Mouse (Mus musculus) forebrain, embryonic 16.5 days (tissue): ENCODE results near the gene Islr2. TPM values are rescaled to one million over a fixed set of nuclear protein-coding genes. Genes with fewer than 3 reads are reported as not detected.

ENCODE experiments used
- ATAC-seq: fragments of 200-750 bp; cut with Nextera tagmentation; 2 replicates; pipeline ENCODE4 v1.8.0; 2017; ENCODE audit warnings: mild to moderate bottlenecking, moderate library complexity
- H3K27ac ChIP-seq: fragments of 300-500 bp; sonication (generic); 2 replicates; pipeline ENCODE4 v1.5.1; 2014; ENCODE audit warnings: low read length, control low read depth
- H3K27me3 ChIP-seq: fragments of 300-500 bp; sonication (generic); replicated peaks from 2 replicates; pipeline ENCODE4 v1.6.1; 2014; ENCODE audit warnings: low read length; ENCODE audit not compliant: control insufficient read depth, insufficient read depth
- H3K36me3 ChIP-seq: fragments of 300-500 bp; sonication (generic); 2 replicates; pipeline ENCODE4 v1.6.1; 2014; ENCODE audit not compliant: control insufficient read depth, insufficient read depth
- H3K4me1 ChIP-seq: fragments of 300-500 bp; sonication (generic); replicated peaks from 2 replicates; pipeline ENCODE4 v1.6.1; 2014; ENCODE audit warnings: low read length; ENCODE audit not compliant: control insufficient read depth, insufficient read depth
- H3K4me2 ChIP-seq: fragments of 300-500 bp; sonication (generic); 2 replicates; pipeline ENCODE4 v1.6.1; 2014; ENCODE audit warnings: mild to moderate bottlenecking, low read length, control low read depth
- H3K4me3 ChIP-seq: fragments of 300-500 bp; sonication (generic); replicated peaks from 2 replicates; pipeline ENCODE4 v1.5.1; 2014; ENCODE audit warnings: mild to moderate bottlenecking, low read length, control low read depth
- H3K9ac ChIP-seq: fragments of 300-500 bp; sonication (generic); replicated peaks from 2 replicates; pipeline ENCODE4 v1.6.1; 2014; ENCODE audit warnings: low read depth, low read length, control low read depth
- H3K9me3 ChIP-seq: fragments of 300-500 bp; sonication (generic); 2 replicates; pipeline ENCODE4 v1.6.1; 2016; ENCODE audit warnings: low read length; ENCODE audit not compliant: control insufficient read depth
- WGBS: fragments of 180-500 bp; shearing (Covaris S2); extraction: QIAGEN DNeasy Blood & Tissue Kit; methylation state at CpG from one replicate; pipeline ENCODE4 v1.1.7; 2014; 5-methylcytosine and 5-hydroxymethylcytosine counted together
- polyA plus RNA-seq: library from polyadenylated mRNA; unstranded; fragments of >200 nt; fragmentation: Nextera tagmentation; extraction: Ambion mirVana; gene quantifications from 2 replicates; pipeline ENCODE4 v1.2.1, GENCODE M21; 2015

Islr2 gene
- polyA plus RNA-seq, 1 experiment from 2014 or later, result 88.4 TPM

DNA sequence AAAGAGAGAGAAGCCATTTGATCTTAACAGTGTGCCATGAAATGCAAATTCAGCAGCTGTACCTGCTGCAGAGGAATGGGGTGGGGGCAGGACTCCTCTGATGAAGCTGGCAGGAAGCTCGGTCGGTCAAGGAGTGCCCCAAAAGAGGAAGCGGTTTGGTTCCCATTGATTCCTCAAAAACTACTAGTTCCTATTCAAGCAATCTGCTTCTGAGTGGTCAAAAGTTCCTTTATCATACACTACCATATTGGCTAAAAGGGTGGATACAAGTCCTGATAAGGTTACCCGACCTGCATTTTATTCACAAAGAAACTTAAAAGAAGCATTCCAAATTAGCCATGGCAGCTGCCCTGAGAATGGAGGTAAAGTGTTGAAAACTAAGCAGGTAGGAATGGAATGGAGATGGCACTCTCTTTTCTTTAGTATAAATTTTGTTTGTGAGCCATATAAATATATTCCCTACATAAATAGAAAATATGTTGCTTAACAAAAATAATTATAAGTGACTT, 42.0 kb upstream of the Islr2 start:
- Histone ChIP-seq H3K27ac (no peak overlapping the region), H3K4me1 (peaks cover 34% of the 10 kb centered on the region), H3K27me3 (no peaks in the 10 kb centered on the region), H3K4me2 (no peak overlapping the region), H3K9ac (no peak overlapping the region), H3K36me3 (no peaks in the 10 kb centered on the region), H3K4me3 (no peak overlapping the region), H3K9me3 (no peaks in the 10 kb centered on the region)
- ATAC-seq, result no peak
- 77% methylated on average over 4 of the region's 4 CpGs for whole genome bisulfite sequencing

DNA sequence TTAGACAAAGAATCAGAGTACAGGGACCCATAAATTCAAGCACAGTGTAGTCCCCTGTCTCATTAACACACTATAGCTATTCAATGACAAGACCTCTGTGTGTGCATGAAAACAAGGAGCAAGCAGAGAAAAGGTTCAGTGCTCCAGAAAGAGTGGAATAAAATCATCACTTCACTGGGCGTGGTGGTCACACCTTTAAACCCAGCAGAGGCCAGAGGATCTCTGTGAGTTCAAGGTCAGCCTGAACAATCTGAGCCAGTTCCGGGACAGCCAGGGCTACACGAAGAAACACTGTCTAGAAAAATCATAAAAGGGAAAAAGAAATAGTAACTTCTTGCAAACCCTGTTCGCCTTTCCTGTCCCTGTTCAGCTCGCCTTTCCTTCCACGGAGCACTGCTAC, 39.6 kb upstream of the Islr2 start:
- Histone ChIP-seq H3K4me3 (no peak overlapping the region), H3K9me3 (no peaks in the 10 kb centered on the region), H3K4me2 (no peak overlapping the region), H3K27ac (no peak overlapping the region), H3K36me3 (no peaks in the 10 kb centered on the region), H3K27me3 (no peaks in the 10 kb centered on the region), H3K4me1 (peaks cover 22% of the 10 kb centered on the region), H3K9ac (no peak overlapping the region)
- ATAC-seq, result no peak
- 91% methylated on average over 6 of the region's 6 CpGs for WGBS

DNA sequence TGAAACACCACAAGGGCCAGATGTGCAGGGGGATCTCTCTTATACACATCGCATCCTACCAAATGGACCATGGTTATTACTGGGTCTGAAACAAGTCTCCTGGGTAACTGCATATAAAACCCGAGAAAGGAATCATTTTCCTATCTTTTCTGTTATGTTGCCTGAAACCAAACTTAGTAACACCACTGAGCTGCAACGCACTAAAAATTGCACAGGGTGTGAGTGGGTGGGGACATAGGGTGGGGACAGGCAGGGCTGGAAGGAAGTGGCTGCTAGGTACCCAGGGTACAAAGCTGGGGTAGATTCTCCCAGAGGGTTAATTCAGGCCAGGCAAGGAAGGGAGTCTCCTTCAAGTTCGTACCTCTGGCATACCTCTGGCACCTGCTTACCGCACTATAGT, 38.6 kb upstream of the Islr2 start:
- WGBS, result 89% methylated on average over 5 of the region's 5 CpGs
- peaks cover 17% of the 10 kb centered on the region for H3K4me1 ChIP-seq
- H3K36me3 ChIP-seq, result no peaks in the 10 kb centered on the region
- H3K4me3 ChIP-seq, result no peak overlapping the region
- H3K9me3 ChIP-seq, result no peaks in the 10 kb centered on the region
- no peak overlapping the region for H3K4me2 ChIP-seq
- no peak for ATAC-seq
- no peak overlapping the region for H3K9ac ChIP-seq
- no peak overlapping the region for H3K27ac ChIP-seq
- no peaks in the 10 kb centered on the region for H3K27me3 ChIP-seq

- H3K4me2 ChIP-seq, result no peak overlapping the region
- peak; percentile 61; the same call in 1 of the 2 replicates for ATAC-seq
- no peak overlapping the region for H3K27ac ChIP-seq
- no peaks in the 10 kb centered on the region for H3K27me3 ChIP-seq
- 30% methylated on average over 9 of the region's 9 CpGs for WGBS
- peaks cover 12% of the 10 kb centered on the region for H3K4me1 ChIP-seq
- H3K9me3 ChIP-seq, result no peaks in the 10 kb centered on the region
- H3K9ac ChIP-seq, result no peak overlapping the region
- no peaks in the 10 kb centered on the region for H3K36me3 ChIP-seq
- H3K4me3 ChIP-seq, result no peak overlapping the region
Measured at GRCm38 (mm10) chr9:58241780-58242485, 37.8 kb upstream of the Islr2 start.

DNA sequence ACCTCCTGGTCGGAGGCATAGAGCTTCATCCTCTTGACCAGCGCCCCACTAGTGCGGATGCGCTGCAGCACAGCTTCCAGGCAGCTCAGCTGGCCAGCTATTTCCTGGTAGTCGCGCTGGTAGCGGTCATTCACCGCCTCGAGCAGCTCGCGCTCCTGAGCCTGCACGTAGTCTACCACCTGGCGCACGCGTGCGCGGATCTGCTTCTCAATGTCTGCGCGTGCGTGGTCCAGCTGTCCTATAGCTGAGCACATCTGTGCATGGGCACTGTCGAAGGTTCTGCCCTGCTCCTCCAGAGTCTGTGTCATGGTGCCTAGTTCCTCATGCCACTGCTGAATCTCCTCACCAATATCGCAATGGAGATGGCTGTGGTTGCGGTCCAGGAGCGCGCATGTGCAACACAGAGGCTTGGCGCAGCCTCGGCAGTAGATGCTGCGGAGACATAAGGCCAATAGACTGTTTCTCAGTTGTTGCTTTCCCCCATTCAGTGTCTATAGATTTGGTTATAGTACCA, 30.4 kb upstream of the Islr2 start:
- ATAC-seq, result no peak
- no peak overlapping the region for H3K4me3 ChIP-seq
- H3K9me3 ChIP-seq, result no peaks in the 10 kb centered on the region
- H3K4me2 ChIP-seq, result no peak overlapping the region
- no peaks in the 10 kb centered on the region for H3K36me3 ChIP-seq
- 98% methylated on average over 28 of the region's 28 CpGs for WGBS
- no peak overlapping the region for H3K27ac ChIP-seq
- H3K27me3 ChIP-seq, result no peaks in the 10 kb centered on the region
- no peaks in the 10 kb centered on the region for H3K4me1 ChIP-seq
- H3K9ac ChIP-seq, result no peak overlapping the region

DNA sequence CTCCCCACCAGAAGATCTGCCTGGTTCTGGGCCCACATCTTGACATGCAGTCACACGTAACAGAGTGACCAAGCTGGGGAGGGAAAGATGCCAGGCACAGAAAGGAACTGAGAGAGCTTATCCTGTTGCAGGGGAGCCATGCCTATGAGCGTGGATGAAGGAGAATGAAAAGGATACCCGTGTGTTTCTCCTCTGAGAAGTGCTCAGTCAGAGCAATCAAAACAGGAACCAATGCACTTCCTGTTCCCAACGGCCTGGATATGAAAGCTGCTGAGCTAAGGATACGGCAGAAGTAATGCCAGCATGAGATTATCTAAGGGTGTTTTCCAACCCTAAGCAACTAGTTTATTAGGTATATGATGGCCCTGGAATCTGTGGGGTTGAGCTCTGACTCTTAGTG, 28.3 kb upstream of the Islr2 start:
- H3K9me3 ChIP-seq, result no peaks in the 10 kb centered on the region
- no peak overlapping the region for H3K4me2 ChIP-seq
- WGBS, result 88% methylated on average over 5 of the region's 5 CpGs
- H3K27ac ChIP-seq, result no peak overlapping the region
- no peak overlapping the region for H3K4me3 ChIP-seq
- H3K36me3 ChIP-seq, result no peaks in the 10 kb centered on the region
- no peak overlapping the region for H3K9ac ChIP-seq
- no peaks in the 10 kb centered on the region for H3K27me3 ChIP-seq
- no peaks in the 10 kb centered on the region for H3K4me1 ChIP-seq
- ATAC-seq, result no peak

DNA sequence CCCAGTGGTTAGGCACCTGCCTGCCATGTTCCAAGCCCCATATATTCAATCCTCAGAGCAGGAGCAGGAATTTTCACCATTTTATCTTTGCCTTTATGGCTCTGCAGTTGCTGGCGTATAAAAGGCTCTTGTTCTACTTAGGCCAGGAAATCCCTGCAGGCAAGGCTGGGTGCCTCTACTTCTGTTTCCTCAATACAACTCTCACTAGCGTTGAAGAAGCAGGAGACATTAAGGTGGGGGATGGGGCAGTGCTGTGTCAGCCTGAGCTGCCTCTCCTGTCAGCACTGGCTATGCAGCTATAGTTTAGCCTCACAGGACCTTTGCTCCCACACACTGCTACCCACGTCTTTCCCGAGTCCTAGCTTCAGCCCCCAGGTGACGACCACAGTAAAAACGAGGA, 27.6 kb upstream of the Islr2 start:
- 81% methylated on average over 6 of the region's 6 CpGs for WGBS
- Histone ChIP-seq H3K27me3 (no peaks in the 10 kb centered on the region), H3K4me3 (no peak overlapping the region), H3K4me1 (no peaks in the 10 kb centered on the region), H3K9me3 (no peaks in the 10 kb centered on the region), H3K36me3 (no peaks in the 10 kb centered on the region), H3K27ac (no peak overlapping the region), H3K4me2 (no peak overlapping the region), H3K9ac (no peak overlapping the region)
- no peak for ATAC-seq

DNA sequence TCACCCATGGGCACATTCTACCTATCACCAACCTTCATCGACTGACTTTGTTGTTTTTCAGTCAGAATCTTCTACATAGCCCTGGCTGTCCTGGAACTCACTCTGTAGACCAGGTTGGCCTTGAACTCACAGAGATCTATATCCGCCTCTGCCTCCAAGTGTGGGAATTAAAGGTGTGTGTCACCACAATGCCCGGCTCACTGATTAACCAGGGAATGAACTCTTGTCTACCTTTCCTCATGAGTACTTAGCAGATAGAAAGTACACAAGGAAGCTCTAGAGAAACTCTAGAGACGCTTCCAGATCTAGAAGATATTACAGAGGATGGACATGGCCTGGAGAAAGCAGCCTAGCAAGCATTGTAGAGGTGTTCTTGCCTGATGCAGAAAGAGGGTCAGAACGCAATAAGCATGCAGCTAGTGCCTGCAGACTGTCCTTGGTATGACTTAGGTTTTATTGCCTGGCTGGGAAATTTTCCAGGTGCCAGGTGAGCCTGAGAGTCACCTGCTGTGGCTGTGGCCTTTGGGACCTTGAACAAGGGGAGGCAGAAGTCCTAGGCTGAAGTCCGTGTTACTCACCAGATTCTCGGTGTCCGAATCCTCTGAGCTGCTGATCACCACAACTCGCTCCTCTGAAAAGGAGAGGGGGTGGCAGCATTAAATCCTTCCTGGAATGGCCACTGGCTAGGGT, 24.8 kb upstream of the Islr2 start:
- Histone ChIP-seq H3K4me2 (no peak overlapping the region), H3K9ac (no peak overlapping the region), H3K36me3 (no peaks in the 10 kb centered on the region), H3K27me3 (no peaks in the 10 kb centered on the region), H3K4me1 (no peaks in the 10 kb centered on the region), H3K9me3 (no peaks in the 10 kb centered on the region), H3K4me3 (no peak overlapping the region), H3K27ac (no peak overlapping the region)
- 93% methylated on average over 9 of the region's 9 CpGs for WGBS
- ATAC-seq, result no peak

GRCm38 (mm10) chr9:58225915-58226913, 22.1 kb upstream of the Islr2 start:
- Histone ChIP-seq H3K27ac (no peak overlapping the region), H3K4me1 (no peaks in the 10 kb centered on the region), H3K4me2 (no peak overlapping the region), H3K4me3 (no peak overlapping the region), H3K27me3 (no peaks in the 10 kb centered on the region), H3K36me3 (no peaks in the 10 kb centered on the region), H3K9ac (no peak overlapping the region), H3K9me3 (no peaks in the 10 kb centered on the region)
- ATAC-seq, result no peak
- WGBS, result 66% methylated on average over 9 of the region's 9 CpGs
